Mouse (Mus musculus): ENCODE results near the gene Ctns.

GRCm38 (mm10) chr11:73137116-73137515, 61.7 kb downstream of the Ctns start:
- TF ChIP-seq CTCF (IDR thresholded peaks at IDR 0.05; ENCODE audit: insufficient read depth, low read depth, low read length), result no peak
- TF ChIP-seq POLR2A (IDR thresholded peaks at IDR 0.05; ENCODE audit: insufficient read depth, low read depth, low read length), result no peak

All from olfactory bulb, adult 2 months (tissue).